Mouse (Mus musculus): ENCODE measurements around the gene Hoxd8.

Gene Hoxd8

DNA sequence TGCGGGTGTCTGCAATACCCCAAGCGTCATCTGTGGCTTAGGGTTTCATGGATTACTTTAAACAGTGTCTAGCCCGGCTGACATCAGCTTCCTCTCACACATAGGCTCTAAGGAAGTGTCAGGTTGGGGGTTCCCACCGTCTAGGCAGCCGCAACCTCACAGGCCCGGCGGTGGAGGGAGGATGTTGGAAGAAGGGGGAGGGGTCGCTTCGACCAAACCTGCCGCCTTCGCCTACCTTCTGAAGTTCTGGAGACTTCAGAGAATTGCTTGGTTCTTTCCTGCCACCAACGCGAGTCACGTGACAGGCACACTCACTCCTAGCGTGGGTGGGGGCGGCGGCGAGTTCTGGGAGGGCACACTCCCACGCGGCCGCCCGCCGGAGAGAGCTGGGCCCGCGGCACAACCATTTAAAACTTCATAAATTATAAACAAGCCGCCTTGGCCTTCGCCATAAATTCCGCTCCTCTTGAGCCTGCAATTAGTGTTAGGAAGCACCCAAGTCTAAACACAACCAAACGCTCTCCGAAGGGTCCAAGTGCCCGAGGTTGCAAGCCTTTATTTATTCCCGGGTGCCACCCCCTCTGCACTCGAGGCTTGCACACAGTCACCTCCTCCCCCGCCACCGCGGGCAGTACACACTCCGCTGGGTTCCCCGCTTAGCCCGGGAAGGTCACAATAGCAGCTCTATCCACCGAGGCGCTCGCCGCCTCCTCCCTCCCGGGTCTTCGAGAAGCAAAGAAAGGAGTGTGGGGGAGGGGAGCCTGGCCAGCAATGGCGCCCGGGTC is 45.1 kb downstream of the Hoxd8 start:
- peak; percentile 66 for DNase-seq (ENCODE audit: low read depth, low spot score)

DNA sequence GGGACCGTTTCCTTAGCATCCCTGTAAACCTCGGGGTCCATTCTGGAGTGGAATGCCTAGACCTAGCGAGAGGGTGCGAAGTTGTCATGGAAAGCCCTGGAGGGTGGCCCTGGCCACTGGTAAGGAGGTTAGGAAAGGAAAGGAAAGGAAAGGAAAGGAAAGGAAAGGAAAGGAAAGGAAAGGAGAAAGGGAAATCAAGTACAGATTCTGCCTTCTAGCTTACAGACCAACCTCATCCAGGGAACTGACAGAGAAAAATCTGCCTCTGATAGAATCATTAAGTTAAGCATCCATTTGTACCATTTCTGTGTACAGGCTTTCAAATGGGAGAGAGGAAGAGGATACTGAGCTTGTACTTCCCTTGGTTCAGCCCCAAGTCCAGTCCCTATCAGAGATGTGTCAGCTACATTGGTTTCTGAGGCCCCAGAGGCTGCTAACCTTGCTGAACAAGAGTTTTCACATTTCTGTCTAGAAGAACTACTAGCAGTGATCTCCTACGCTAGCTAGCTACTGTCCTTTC is 46.4 kb downstream of the Hoxd8 start:
- DNase-seq (ENCODE audit: low read depth, low spot score) = no peak

DNA sequence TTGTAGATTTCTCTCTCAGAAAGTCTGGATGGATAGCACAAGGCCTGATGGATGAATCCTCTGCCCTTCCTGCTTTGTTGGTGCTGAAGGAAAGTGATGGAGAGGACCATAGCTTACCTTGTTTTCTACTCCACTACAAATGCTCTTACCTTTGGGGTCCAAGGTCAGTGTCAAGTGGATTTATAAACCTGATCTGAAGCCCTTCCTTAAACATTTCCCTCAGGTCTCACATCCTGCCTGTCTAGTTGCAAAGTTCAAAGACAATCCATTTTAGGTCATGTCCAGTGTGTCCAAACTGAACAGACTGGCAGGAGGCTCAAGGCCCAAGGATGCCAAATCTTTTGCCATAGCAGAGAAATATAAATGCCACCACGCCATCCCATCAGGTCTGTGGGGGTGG is 47.4 kb downstream of the Hoxd8 start:
- no peak for DNase-seq (ENCODE audit: low read depth, low spot score)

DNA sequence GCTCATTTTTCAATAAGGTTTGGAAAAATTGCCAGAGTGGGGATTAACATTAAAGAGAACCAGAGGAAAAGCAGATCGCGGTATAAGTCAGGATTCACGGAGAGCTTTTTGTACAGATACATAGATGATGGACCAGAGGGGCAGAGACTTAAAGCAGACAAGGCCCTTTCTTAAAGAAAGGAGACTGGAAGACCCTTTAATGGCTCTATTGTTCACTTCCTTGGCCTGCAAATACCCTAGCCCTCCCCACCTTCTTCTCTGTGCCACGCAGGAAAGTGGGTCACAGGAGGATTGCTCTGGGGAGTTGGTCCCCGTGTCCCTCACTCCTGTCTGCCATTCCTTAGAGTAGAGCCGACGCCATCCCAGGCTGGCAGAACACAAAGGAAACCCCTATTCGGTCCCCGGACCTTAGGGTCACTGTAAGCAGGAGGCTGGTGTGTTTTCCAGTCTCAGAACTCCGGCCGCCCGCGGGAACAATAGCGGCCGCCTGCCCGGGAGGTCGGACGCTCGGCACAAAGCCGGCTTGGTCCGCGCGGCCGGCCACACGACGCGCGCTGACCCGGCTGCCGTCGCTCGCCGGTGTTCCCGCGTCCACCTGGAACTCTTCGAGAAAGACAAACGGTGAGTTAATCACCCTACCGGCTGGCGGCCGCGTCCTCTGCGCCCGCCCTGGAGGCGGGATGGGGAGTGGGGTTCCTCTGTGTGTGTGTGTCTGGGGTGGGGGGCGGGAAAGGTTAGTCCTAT is 48.2 kb downstream of the Hoxd8 start:
- no peak for DNase-seq (ENCODE audit: low read depth, low spot score)

DNA sequence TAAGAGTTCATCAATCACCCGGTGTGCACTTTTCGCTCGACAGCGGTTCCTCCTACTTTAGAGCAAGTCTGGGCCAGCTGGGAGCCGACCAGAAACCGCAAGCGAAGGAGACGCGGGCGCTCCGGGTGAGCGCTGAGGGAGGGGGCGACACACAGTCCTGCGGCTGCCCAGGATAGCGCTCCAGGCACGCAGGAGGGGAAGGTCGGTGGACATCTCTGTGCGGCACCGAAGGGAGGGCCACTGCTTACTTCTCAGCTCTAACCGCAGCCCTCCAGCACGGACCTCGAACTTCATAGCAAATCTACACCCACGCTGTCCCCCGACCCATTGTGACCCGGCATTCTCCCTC is 48.7 kb downstream of the Hoxd8 start:
- no peak for DNase-seq (ENCODE audit: low read depth, low spot score)

DNA sequence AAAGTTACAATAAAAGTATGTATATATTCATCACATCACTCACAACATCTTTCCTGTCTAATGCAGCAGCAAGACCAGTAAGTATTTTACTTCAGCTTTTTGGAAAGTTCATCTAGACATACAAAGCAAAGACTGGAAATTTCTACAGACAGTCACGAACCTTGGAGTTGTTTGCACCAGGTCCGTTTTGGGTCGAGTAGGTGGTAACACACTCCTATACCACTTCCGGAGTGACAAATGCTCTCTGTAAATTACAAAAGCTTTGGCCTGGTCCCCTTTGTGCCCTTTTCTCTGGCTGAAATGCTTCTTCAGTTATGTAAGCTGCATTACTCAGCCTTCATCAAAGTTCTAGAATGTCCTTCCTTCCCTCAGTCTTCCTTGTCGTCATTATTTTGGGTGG is 49.3 kb downstream of the Hoxd8 start:
- DNase-seq (ENCODE audit: low read depth, low spot score) = no peak

Data from CD4-positive helper T cell, adult 2 months (primary cell).